Mouse (Mus musculus): Measurements from ENCODE around the gene H2afy. TPM values are rescaled to one million over a fixed set of nuclear protein-coding genes. Genes with fewer than 3 reads are reported as not detected.

The H2afy gene
- total RNA-seq, 2 experiments from 2014 or later: 121 to 122 TPM

DNA sequence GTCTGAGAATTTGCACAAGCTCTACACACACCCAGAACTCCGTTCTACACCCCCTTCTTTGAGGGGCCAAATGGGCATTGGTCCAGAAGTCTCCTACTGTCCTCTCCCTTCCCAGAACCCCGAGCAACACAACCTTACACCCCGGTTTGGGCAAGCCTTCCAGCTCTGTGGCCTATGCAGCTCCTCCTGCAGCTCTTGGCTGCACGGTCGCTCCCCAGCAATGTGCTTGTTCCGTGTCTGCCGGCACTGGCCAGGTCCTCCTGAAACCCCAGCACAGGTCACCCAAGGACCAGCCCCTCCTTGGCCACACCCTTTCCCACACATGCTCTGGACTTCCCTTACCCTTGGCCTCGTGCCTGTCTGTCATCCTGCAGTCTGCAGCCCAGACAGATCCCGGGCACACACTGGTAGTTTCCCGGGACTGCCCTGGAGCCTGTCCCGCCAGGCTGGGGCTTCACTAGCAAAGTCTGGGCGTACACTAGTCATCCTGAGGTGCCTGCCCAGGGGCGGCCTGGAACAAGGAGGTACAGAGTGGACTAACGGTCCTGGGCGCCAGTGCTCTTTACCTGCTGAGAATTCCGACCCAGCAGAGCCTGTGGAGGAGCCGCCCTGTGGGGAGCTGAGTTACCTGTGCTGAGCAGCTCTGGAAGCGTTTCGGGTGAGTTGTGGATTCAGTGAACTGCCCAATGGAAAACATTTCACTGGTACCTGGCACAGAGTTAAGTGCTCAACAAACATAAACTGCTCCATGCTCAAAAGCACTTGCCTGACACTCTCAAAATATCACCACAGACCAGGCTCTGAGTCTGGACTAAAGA lies 22.5 kb downstream of the H2afy start:
- DNase-seq (ENCODE audit: low spot score in 2 of 2): no peak

DNA sequence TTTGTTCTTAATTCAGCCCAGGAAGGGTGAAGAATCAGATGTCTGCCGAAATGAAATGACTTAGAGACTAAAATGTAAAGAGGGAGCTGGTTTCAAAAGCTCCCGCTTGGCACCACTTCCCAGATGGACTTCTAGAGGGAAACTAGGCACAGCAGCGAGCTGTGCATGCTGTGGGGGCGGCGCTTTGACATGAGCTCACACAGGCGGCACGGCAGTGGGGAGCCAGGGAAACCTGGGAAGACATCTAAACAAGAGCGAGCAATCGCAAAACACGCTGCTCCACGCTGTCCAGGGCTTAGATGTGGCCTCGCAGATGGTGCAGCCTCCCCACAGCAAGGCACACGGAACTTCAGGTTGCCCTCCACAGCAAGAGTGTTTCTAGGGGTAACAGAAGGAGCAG lies 23.2 kb downstream of the H2afy start:
- DNase-seq (ENCODE audit: low spot score in 2 of 2): no peak

DNA sequence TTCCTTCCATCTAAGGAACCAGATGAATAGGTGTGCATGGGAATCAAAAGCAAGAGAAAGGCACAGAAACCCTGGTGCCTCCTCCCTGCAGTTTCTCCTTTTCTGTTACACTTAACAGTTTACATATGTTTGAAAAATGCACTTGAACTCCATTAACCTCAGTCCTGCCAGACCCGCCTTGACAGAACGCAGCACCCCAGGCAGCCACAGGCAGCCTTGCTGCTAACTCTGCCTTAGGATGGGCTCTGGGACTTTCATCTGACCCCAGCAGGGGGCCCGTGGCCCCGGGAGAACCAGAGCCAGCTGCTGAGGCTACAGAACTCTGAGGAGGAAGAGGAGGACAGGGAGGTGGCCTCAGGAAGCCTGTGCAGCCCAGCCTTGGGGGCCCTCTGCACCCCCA lies 23.7 kb downstream of the H2afy start:
- no peak for DNase-seq (ENCODE audit: low spot score in 2 of 2)

DNA sequence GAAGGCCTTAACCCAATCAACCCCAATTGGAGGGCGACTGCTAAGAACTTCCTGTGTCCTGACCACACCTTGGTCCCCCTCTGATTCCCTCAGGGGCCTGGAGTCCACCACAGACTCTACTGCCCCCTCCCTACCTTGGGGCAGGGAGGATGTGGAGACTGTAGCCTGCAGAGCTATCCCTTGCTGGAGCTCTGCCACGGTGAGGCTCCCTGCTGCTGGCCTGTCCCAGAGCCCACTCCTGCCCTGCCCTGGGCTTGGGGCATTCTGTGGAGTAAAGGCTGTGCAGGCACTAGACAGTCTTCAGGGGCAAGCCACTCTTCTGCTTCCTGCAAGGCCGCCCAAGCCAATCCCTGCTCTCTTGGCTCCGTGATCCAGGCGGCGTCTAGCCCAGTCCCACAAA lies 24.6 kb downstream of the H2afy start:
- DNase-seq (ENCODE audit: low spot score in 2 of 2): no peak

DNA sequence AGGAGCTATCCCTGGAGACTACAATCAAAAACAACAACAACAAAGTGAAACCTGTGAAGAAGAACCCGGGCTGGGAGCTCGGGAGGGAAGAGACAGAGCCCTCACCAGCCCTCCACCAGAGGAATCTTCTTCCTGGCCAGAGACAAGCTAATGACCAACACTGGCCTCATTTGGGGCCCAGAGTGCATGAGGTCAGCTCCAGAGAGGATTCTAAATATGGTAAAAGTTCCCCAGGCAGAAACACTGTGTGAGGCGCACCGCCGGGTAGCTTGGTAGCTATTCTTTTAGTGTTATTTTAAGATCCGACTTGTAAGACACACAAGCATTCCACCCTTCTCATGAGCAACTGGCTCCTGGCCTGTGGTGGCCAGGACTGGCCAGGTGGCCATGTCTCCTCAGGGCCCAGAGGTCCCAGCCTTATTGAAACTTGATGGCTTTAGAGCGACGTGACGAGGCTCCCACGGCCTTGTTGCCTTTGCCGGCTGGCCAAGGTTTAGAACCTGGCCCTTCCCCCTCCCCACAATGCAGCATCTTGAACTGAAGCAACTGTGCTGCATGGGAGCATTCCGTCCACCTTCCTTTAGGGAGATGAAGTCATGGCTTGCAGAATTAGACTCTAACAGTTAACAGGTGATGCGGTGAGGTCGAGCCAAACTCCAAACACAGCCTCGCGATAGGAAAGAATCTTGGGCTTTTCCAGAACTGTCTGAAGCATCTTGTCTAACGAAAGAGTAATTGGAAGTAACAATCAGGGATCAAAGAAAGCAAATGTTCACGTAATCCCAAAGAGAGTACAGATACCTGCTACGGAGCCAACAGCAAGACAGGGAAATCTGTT lies 25.2 kb downstream of the H2afy start:
- no peak for DNase-seq (ENCODE audit: low spot score in 2 of 2)

DNA sequence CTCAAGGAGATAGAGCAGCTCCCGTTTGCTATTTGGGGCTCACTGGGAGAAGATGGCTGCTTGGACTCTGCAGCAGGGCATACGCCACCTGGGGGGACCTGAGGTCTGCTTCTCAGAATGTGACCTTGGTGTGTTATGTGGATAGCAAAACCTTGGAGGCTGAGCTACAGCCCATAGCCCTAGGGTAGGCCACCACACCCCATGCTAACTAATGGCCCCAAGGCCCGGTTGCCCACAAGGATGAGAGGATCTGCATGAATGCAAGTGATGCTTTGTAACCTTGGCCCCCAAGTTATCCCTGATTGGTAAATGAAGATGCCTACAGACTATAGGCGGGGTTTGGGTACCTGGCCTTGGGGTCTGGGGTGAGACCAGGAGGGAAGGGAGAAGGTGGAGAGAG lies 26.5 kb downstream of the H2afy start:
- no peak for DNase-seq (ENCODE audit: low spot score in 2 of 2)

DNA sequence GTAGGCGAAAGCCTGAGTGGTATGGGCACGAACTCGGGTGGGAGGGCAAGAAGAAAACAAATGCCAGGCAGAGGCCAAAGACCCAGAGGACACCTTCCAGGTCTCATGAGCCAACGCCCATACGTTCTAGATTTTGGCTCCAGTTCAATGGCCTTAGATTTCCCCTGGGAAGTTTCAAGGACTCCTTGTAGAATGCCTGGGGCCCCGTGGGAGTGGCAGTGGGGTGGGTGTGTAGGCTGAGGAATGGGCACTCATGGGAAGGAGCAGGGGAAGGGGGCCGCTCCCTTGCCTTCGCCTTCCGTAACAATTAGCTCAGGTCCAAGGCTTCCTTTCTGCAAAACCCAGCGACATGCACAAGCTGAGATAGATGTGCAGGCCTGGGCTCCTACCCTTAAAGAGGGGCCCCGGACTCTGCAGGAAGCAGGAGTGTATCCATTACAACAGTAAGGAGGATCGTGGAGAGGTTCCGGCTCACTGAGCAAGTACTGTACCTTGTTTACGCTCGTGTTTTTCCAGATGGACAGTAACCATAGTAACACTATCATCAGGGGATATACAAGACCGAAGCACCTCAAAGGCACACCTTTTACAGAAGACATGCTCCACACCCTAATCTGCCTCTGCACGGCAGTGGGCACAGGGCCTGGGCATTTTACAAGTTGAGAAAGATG lies 27.2 kb downstream of the H2afy start:
- DNase-seq (ENCODE audit: low spot score in 2 of 2): no peak

DNA sequence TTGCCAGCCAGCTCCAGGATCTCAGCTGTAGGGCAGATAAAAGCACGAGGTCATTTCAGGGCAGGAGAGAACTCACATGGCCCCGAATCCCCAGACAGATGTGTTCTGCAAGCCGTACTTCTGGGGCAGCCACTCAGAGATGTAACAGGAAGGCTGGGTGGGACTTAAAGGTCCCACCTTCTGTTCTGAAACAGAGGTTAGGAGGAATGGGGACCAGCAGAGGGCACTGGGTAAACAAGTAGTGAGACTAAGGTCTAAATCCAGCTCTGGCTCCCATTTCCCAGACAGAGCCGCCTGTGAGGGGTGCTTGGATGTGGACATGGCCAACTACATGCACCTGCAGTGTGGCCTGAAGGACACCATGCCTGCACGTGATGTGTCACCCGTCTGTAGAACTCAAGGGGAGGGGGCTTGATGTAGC lies 31.2 kb downstream of the H2afy start:
- DNase-seq (ENCODE audit: low spot score in 2 of 2): no peak

DNA sequence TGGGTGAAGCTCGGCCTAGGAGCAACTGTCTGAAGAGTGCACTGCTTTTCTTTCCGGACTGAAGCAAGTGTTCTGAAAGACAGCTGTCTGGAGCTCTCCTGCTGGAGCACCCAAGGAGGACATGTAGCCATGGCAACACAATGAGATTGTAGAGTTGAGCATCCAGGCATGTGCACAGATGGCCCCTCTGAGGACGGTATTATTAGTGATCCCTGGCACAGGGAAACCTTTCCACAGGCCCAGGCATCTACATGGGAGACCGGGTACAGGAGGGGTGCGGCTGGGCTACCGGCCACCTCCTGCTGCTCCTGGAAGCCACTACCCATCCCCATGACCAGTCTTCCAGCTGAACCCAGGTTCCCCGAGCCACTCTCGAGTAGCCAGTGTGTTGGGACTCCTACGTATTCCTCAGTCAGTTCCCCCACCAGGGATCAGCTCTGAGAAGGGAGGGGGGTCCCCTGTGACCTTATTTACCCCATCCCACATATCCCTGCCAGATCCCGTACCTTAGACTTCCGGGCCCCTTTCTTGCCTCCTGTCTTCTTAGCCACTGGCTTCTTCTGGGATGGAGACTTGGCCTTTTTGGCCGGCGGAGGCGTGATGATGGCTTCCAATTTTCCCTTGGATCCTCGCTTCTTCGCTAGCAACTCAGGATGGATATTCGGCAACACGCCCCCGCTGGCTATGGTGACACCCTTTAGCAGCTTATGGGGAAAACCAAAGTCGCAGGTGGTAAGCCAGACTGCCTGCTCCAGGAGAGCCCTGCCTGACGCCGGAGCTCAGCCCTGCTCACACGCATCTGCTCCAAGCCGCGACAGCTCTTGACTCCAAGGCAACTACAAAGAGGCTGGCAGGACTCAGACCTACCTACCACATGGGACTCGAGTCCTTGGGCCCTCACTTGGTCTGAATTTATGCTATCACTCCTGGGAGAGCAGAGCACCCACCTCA lies 32.1 kb downstream of the H2afy start:
- DNase-seq (ENCODE audit: low spot score in 2 of 2): no peak

DNA sequence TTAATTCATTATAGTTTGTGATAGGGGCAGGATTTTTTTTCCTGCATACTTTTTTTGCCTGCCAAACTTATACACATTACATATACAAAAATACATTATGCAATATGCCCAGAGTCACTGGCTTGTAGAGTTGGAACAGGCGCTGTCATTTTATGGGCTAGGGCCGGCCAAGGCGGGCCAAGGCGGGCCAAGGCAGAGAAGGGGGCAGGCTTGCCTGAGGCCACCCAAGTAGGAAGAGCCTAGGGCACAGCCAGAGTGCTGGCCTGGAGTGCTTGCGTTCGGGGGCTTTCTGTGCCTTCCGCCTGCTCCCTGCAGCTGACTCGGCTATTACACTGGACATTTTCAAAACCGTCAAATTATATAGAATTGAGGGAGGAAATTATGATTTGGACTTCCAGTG lies 34.0 kb downstream of the H2afy start:
- no peak for DNase-seq (ENCODE audit: low spot score in 2 of 2)

DNA sequence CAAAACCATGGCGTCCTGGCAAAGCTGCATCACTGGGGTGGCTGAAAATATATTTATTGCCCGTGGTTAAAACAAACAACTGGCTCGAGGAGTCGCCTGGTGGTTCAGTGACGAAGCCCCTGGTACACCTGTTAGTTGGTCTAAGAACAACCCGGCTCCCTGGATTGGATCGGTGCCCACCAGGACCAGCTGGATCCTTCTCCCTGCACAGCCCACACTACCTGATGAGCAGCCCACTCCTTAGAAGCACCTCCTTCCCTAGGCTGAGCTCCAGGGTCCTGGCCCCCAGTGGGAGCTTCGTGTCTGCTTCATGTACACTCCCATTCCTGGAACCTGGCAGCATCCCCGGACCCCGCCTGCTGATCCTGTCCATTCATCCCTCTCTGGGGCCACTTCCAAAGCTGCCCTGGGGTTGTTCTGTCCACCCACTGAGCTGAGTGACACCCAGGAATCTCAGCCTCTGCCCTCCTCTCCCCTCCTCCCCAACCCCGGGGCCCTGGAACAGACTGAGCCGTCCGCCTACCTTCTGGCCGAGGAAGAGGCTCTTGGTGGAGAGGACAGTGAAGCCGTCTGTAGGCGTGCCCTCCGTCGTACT lies 40.5 kb downstream of the H2afy start:
- DNase-seq (ENCODE audit: low spot score in 2 of 2): no peak

DNA sequence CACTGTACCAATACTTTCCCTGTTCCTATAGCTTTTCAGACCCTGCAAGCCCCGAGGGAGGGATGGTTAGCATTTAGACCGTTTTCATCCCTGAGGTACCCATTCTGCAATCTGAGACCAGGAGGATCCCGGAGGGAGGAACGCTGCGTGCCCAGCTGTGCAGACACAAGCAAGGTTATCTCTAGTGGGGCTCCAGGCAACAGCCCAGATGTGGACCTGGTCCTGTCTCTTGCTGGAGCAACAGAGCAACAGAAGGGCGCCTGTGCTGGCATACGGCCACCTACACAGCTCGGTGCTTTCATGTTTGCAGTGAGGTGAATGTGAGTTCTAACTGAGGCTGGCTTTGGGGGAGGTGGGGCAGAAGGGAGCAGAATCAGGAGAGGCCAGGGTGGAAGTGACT lies 41.6 kb downstream of the H2afy start:
- DNase-seq (ENCODE audit: low spot score in 2 of 2): no peak

DNA sequence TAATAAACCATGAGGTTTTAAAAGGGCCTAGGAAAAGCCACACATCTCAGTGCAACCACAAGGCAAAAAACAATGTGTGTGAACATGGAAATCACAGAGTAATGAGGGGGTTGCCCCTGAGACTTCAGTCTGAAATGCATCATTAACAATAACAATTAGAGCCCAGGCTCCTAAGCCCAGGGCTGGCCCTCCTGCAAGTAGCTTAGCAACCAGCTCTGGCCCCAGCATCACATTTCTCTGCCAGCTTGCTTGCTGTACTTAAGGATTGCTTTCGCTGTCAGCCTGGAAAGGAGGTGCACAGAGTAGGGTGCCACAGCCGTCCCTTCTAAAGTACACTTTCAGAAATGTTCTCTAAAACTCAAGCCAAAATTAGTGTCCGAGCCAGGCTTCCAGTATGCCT lies 42.5 kb downstream of the H2afy start:
- DNase-seq (ENCODE audit: low spot score in 2 of 2): no peak

DNA sequence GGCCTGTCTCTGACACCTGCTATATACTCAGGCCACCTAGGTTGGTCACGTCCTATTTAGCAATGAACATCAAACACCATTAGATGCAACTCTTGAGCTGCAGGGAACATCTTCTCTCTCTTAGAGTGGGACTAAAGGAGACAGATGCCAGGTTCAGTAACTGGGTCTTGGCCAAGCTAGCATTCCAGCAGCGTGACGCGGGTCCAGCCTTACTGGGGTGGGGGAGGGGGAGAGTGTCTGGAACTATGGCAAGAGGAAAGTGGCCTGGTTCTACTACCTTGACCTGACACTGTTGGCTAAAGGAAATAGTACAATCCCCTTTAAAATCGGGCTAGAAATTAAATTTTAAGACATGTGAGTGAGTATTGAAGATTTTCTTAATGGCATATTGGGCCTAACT lies 43.6 kb downstream of the H2afy start:
- no peak for DNase-seq (ENCODE audit: low spot score in 2 of 2)

DNA sequence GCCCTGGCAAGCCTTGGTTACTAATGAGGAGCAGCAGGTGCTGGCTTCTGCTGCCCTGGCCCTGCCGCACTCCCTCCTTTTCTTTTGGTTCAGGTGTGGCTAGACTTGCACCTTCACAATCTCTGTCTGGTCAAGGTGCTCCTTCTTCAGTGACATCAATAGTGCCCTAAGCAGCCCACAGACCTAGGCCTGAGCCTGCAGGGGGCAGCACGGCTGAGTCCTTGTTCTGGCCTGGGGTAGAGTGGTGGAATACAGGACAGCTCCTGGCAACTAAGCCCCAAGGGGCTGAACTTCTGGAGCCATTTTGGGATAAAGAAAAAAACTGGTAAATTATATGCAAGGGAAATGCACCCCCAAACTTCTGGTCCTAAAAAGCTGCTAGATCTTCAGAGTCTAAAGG lies 45.6 kb downstream of the H2afy start:
- no peak for DNase-seq (ENCODE audit: low spot score in 2 of 2)

DNA sequence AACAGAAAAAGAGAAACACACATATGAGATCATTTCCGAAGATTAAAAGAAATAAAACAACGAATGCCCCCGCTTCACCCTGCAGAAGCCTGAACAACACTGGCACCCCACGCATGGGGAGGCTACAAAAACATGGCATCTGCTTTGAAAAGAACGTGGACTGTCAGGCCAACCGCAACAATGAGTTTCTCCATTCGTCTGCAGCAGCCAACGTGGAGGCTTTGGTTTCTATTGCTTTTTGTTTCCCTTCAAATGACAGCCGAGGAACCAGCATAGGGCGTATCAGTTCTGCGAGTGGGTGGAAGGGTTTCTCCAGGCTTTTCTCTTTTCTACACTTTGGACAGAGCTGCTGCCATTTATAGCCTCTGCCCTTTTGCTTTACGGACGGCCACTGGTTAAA lies 47.6 kb downstream of the H2afy start:
- no peak for DNase-seq (ENCODE audit: low spot score in 2 of 2)

DNA sequence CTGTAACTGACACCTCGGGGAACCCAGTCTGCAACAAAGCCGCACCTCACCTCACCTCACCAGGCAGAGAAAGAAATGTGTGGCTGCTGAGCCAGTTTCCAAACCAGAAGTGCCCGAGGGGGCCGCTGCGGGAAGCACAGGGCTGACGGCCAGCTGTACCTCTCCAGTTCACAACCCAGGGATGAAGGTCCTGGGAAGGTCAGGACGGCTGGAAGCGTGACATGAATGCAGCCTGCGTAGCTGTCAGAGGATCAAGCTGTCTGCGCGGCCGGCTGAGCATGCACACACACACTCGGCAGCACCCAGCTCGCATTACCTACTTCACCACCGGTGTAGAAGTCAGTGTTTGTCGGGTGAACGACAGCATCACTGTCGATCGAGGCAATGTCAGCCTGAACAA lies 48.2 kb downstream of the H2afy start:
- no peak for DNase-seq (ENCODE audit: low spot score in 2 of 2)

DNA sequence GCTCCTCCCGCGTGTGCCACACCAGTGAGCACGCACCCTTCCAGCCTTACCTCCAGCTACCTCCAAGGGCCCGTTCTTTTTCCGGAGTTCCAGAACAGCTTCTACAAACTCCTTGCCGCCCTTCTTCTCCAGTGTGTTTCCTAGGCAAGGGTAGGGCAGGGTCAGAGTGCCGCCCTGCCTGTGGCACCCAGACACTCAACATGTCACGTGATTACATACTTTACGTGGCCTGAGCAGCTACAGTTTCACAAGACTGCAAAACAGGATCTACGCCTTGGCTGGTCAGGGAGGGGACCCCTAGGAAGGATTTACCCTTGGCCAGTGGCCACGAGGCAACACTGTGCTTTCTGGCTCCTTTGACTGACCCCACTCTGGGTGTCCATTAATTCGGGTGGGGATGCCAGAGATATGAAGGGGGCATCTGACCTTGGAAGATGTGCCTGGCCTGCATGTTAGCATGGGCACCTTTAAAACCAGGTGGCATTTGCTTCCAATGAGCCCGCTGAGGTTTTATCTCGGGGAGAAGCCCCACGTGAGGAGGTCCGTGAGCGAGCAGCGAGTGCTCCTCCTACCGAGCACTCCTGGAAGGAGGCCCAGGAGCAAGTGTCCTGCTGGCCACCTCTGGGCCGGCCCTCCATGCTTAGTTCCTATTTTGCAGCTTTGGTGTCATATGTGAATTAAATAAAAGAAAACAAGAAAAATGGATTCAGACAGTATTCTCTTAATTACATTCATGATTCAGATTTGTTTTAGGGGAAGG lies 51.8 kb downstream of the H2afy start:
- no peak for DNase-seq (ENCODE audit: low spot score in 2 of 2)

DNA sequence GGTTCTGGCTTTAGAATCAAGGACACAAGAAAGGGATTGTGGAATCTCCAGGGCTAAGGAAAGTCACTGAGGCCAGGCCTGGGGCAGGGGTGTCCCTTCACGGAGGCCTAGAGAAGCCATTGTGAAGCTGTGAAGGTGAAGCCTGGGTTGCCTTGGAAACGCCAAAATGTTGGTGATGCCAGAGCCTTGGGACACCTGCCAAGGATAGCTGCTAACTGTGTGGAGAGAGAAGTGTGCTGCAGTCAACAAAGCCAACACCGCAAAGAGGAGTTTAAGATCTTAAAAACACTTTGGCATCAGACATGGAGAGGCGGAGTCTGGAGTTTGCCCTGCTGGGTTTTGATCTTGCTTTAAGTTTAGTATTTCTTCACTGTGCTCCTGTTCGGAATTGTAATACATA lies 54.5 kb downstream of the H2afy start:
- peak in 1 of 2 experiments; percentile 22 for DNase-seq (ENCODE audit: low spot score in 2 of 2)

DNA sequence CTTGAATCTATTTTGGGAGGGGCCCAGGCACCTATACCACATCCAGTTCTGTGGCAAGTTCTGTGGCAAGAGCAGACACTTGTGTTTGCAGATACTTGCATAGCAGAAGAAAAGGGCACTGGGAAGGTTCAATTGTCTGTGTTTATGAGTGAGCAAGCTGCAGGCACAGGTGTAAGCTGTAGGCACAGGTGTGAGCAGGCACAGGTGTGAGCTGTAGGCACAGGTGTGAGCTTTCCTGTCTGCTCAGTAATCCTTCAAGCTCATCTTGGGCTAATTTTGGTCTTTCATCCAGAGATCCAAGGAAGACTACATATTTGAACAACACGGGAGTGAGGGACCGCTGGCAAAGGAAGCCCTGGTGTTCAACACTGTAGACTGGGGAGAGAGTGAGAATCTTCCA lies 56.5 kb downstream of the H2afy start:
- DNase-seq (ENCODE audit: low spot score in 2 of 2): no peak

Data from adrenal gland, adult 18-20 months (tissue).